In the genomic region with DNA sequence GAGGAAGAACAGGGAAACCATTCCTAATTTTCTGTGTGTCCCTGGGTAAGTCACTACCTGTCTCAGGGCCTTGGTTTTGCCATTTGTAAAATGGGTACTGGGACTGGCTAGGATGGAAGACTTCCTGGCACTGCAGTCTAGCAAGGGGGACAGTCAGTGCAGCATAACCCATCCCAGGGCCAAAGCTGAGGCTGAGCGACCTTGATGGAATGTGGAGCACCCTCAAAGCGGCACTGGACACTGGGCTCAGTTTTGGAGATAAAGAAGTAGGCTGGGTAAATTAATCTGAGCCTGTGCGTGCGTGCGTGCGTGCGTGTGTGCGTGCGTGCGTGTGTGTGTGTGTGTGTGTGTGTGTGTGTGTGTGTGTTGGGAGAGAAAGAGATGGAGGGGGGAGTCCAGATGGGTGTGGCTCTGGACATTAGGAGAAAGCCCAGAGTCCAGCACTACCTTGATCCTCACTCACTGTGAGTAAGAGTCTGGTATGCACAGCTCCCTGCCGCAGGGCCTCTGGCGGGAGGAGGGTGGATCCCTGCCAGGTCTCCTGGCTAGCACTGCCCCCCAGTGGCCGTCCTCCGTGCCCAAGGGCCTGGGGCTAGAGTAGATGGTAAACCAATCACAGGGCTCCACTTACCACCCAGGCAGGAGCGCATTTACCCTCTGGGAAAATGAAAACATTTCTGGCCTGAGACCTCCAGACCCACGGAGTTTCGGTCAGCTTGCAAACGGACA, we compare ENCODE assay signal across 8 mouse cellular contexts.
A peak's percentile ranks its signal among the peaks of the same experiment; 100 is the strongest.
DNase-seq lines count a peak whose midpoint lies in the region; ATAC-seq lines count a peak whose summit lies in the region.

No protein-coding gene starts in this region.

- 43% methylated on average over 18 of the region's 18 CpGs for WGBS in embryonic facial prominence, embryonic 15.5 days
- 43% methylated on average over 18 of the region's 18 CpGs for WGBS in heart, embryonic 10.5 days
- WGBS in liver, embryonic 13.5 days (ENCODE audit: insufficient replicate concordance), result 53% methylated on average over 18 of the region's 18 CpGs
- 50% methylated on average over 18 of the region's 18 CpGs for WGBS in neural tube, embryonic 14.5 days

- no peaks in the 10 kb centered on the region for H3K36me3 ChIP-seq in embryonic facial prominence, embryonic 15.5 days
- H3K36me3 ChIP-seq in heart, embryonic 10.5 days, result no peaks in the 10 kb centered on the region
- H3K36me3 ChIP-seq in liver, embryonic 13.5 days, result no peaks in the 10 kb centered on the region
- no peaks in the 10 kb centered on the region for H3K36me3 ChIP-seq in neural tube, embryonic 14.5 days (ENCODE audit: control insufficient read depth, insufficient read depth, low read length)

- DNase-seq in CD4-positive, CD25-positive, alpha-beta regulatory T cell, adult 2 months (ENCODE audit: low read depth, low spot score), result peak; percentile 19
- DNase-seq in heart, embryonic 10.5 days (ENCODE audit: low spot score), result peak; percentile 88
- DNase-seq in kidney, adult 9 months, result peak; percentile 59
- peak; percentile 29 for DNase-seq in liver, embryonic 13.5 days
- peak; percentile 17 to 45 for DNase-seq in thymus, postnatal 10 days (ENCODE audit: low spot score in 2 of 2)

- H3K9ac ChIP-seq in embryonic facial prominence, embryonic 15.5 days, result no peak overlapping the region
- H3K9ac ChIP-seq in liver, embryonic 13.5 days, result no peak overlapping the region
- H3K9ac ChIP-seq in neural tube, embryonic 14.5 days (replicated peaks; ENCODE audit: low read depth, low read length), result no peak overlapping the region

- no peak overlapping the region for H3K4me2 ChIP-seq in embryonic facial prominence, embryonic 15.5 days (replicated peaks)
- H3K4me2 ChIP-seq in liver, embryonic 13.5 days, result no peak overlapping the region
- H3K4me2 ChIP-seq in neural tube, embryonic 14.5 days (ENCODE audit: low read depth, low read length), result no peak overlapping the region

- peaks cover 8% of the 10 kb centered on the region for H3K27me3 ChIP-seq in embryonic facial prominence, embryonic 15.5 days
- H3K27me3 ChIP-seq in heart, embryonic 10.5 days (ENCODE audit: insufficient read depth, poor library complexity, severe bottlenecking), result peaks cover 27% of the 10 kb centered on the region
- H3K27me3 ChIP-seq in liver, embryonic 13.5 days, result no peaks in the 10 kb centered on the region
- no peaks in the 10 kb centered on the region for H3K27me3 ChIP-seq in neural tube, embryonic 14.5 days (ENCODE audit: control insufficient read depth, insufficient read depth, low read length)

- no peak for ATAC-seq in CD4-positive, CD25-positive, alpha-beta regulatory T cell, adult 4 months
- ATAC-seq in embryonic facial prominence, embryonic 15.5 days (ENCODE audit: insufficient number of reproducible peaks, low FRiP score, low TSS enrichment, low read depth), result peak; percentile 69; the same call in 1 of the 2 replicates
- peak; percentile 74 for ATAC-seq in liver, embryonic 13.5 days (ENCODE audit: low read depth)
- peak; percentile 90 for ATAC-seq in neural tube, embryonic 14.5 days (ENCODE audit: low read depth)

- no peak overlapping the region for H3K27ac ChIP-seq in embryonic facial prominence, embryonic 15.5 days (replicated peaks)
- H3K27ac ChIP-seq in heart, embryonic 10.5 days, result no peak overlapping the region
- H3K27ac ChIP-seq in liver, embryonic 13.5 days, result no peak overlapping the region
- H3K27ac ChIP-seq in neural tube, embryonic 14.5 days (ENCODE audit: low read depth, low read length), result no peak overlapping the region

- H3K4me3 ChIP-seq in embryonic facial prominence, embryonic 15.5 days (replicated peaks), result no peak overlapping the region
- H3K4me3 ChIP-seq in heart, embryonic 10.5 days, result no peak overlapping the region
- H3K4me3 ChIP-seq in liver, embryonic 13.5 days (replicated peaks), result no peak overlapping the region
- H3K4me3 ChIP-seq in neural tube, embryonic 14.5 days (ENCODE audit: low read depth, low read length), result no peak overlapping the region

- no peaks in the 10 kb centered on the region for H3K9me3 ChIP-seq in embryonic facial prominence, embryonic 15.5 days (replicated peaks)
- H3K9me3 ChIP-seq in heart, embryonic 10.5 days, result no peaks in the 10 kb centered on the region
- no peaks in the 10 kb centered on the region for H3K9me3 ChIP-seq in liver, embryonic 13.5 days (replicated peaks)
- H3K9me3 ChIP-seq in neural tube, embryonic 14.5 days (ENCODE audit: control insufficient read depth, low read length), result no peaks in the 10 kb centered on the region

- no peaks in the 10 kb centered on the region for H3K4me1 ChIP-seq in embryonic facial prominence, embryonic 15.5 days
- H3K4me1 ChIP-seq in heart, embryonic 10.5 days, result peaks cover 13% of the 10 kb centered on the region
- no peaks in the 10 kb centered on the region for H3K4me1 ChIP-seq in liver, embryonic 13.5 days (replicated peaks)
- no peaks in the 10 kb centered on the region for H3K4me1 ChIP-seq in neural tube, embryonic 14.5 days (ENCODE audit: control insufficient read depth, insufficient read depth, low read length)

Comparison
In these comparisons a context has a peak if more than half of its experiments do, and no peak if none do; other contexts are left out.
1. DNase-seq: peak in every context shown above with its lines; median percentile 88 in heart, embryonic 10.5 days; 59 in kidney, adult 9 months; 31 in thymus, postnatal 10 days; 29 in liver, embryonic 13.5 days; 19 in CD4-positive, CD25-positive, alpha-beta regulatory T cell, adult 2 months.